Mouse (Mus musculus) G1E-ER4 (cell line): ENCODE data around the gene Cdh16. TPM values are rescaled to one million over a fixed set of nuclear protein-coding genes. Genes with fewer than 3 reads are reported as not detected.

Experiments
- GATA1 ChIP-seq: IDR thresholded peaks from one replicate; pipeline ENCODE4 v1.8.0; 2012; ENCODE audit warnings: low read length, inconsistent platforms
- polyA plus RNA-seq: library from polyadenylated mRNA; stranded (reverse); fragments of >175 nt; gene quantifications from 2 replicates; pipeline ENCODE4 v1.2.3, GENCODE M21; 2012

Gene Cdh16
- polyA plus RNA-seq, 1 experiment = not detected

GRCm38 (mm10) chr8:104595773-104596536 lies 28.2 kb downstream of the Cdh16 start:
- TF ChIP-seq GATA1 = peak; percentile 32

GRCm38 (mm10) chr8:104594611-104595362 lies 29.4 kb downstream of the Cdh16 start:
- no peak for TF ChIP-seq GATA1

- no peak for TF ChIP-seq GATA1
These were observed 30.5 kb downstream of the Cdh16 start for GRCm38 (mm10) chr8:104593536-104594325.

- TF ChIP-seq GATA1 = no peak
These were observed 31.6 kb downstream of the Cdh16 start for GRCm38 (mm10) chr8:104592566-104592965.

- no peak for TF ChIP-seq GATA1
These were observed 32.3 kb downstream of the Cdh16 start for GRCm38 (mm10) chr8:104591856-104592255.

- no peak for TF ChIP-seq GATA1
These were observed 32.9 kb downstream of the Cdh16 start, which contains the start of gene Pdp2 for GRCm38 (mm10) chr8:104591133-104591834. Gene Pdp2 (plus strand): TSS chr8:104591451.

GRCm38 (mm10) chr8:104590284-104590683 lies 33.9 kb downstream of the Cdh16 start:
- no peak for TF ChIP-seq GATA1

- no peak for TF ChIP-seq GATA1
These were observed 39.7 kb downstream of the Cdh16 start for GRCm38 (mm10) chr8:104584522-104584921.

- TF ChIP-seq GATA1 = no peak
These were observed 47.4 kb downstream of the Cdh16 start for GRCm38 (mm10) chr8:104576820-104577219.

GRCm38 (mm10) chr8:104570436-104571343 lies 53.5 kb downstream of the Cdh16 start:
- no peak for TF ChIP-seq GATA1

- no peak for TF ChIP-seq GATA1
These were observed 54.6 kb downstream of the Cdh16 start for GRCm38 (mm10) chr8:104569559-104569958.

GRCm38 (mm10) chr8:104565457-104565798 lies 58.8 kb downstream of the Cdh16 start:
- no peak for TF ChIP-seq GATA1

- TF ChIP-seq GATA1 = no peak
These were observed 59.4 kb downstream of the Cdh16 start for GRCm38 (mm10) chr8:104564633-104565456.
